Mouse (Mus musculus): ENCODE data around the gene Fto. TPM values are rescaled to one million over a fixed set of nuclear protein-coding genes. Genes with fewer than 3 reads are reported as not detected.

The Fto gene
- polyA plus RNA-seq, 1 experiment from 2014 or later = 113 TPM

- 3% methylated on average over 10 of the region's 10 CpGs for WGBS
- Histone ChIP-seq H3K4me3 (ENCODE audit: low read depth, low read length) (no peak overlapping the region), H3K4me1 (ENCODE audit: control insufficient read depth, insufficient read depth, low read length) (peaks cover 32% of the 10 kb centered on the region), H3K36me3 (ENCODE audit: control insufficient read depth, insufficient read depth, low read length) (no peaks in the 10 kb centered on the region), H3K4me2 (ENCODE audit: low read depth) (peak overlapping the region; percentile 12; the same call in 1 of the 2 replicates), H3K9me3 (ENCODE audit: control insufficient read depth, low read length) (no peaks in the 10 kb centered on the region), H3K9ac (ENCODE audit: low read length) (no peak overlapping the region), H3K27ac (ENCODE audit: low read depth, low read length) (no peak overlapping the region), H3K27me3 (ENCODE audit: control insufficient read depth, insufficient read depth, low read length) (peaks cover 5% of the 10 kb centered on the region; the same call in 1 of the 2 replicates)
- DNase-seq (ENCODE audit: low spot score) = peak; percentile 48
- peak; percentile 31; the same call in 1 of the 2 replicates for ATAC-seq (ENCODE audit: insufficient read depth, low FRiP score, low TSS enrichment)
Measured at GRCm38 (mm10) chr8:91525342-91525817, 212.1 kb downstream of the Fto start.

- no peak for DNase-seq (ENCODE audit: low spot score)
- H3K4me1 ChIP-seq (ENCODE audit: control insufficient read depth, insufficient read depth, low read length) = peaks cover 38% of the 10 kb centered on the region
- no peaks in the 10 kb centered on the region for H3K9me3 ChIP-seq (ENCODE audit: control insufficient read depth, low read length)
- no peak overlapping the region for H3K4me2 ChIP-seq (ENCODE audit: low read depth)
- ATAC-seq (ENCODE audit: insufficient read depth, low FRiP score, low TSS enrichment) = no peak
- H3K27ac ChIP-seq (ENCODE audit: low read depth, low read length) = no peak overlapping the region
- H3K27me3 ChIP-seq (ENCODE audit: control insufficient read depth, insufficient read depth, low read length) = peaks cover 5% of the 10 kb centered on the region; the same call in 1 of the 2 replicates
- no peak overlapping the region for H3K9ac ChIP-seq (ENCODE audit: low read length)
- H3K36me3 ChIP-seq (ENCODE audit: control insufficient read depth, insufficient read depth, low read length) = no peaks in the 10 kb centered on the region
- 73% methylated on average over 2 of the region's 2 CpGs for WGBS
- no peak overlapping the region for H3K4me3 ChIP-seq (ENCODE audit: low read depth, low read length)
Measured at GRCm38 (mm10) chr8:91528967-91529366, 215.6 kb downstream of the Fto start.

- peaks cover 31% of the 10 kb centered on the region for H3K4me1 ChIP-seq (ENCODE audit: control insufficient read depth, insufficient read depth, low read length)
- H3K27me3 ChIP-seq (ENCODE audit: control insufficient read depth, insufficient read depth, low read length) = peaks cover 5% of the 10 kb centered on the region; the same call in 1 of the 2 replicates
Measured at GRCm38 (mm10) chr8:91529699-91530098, 216.4 kb downstream of the Fto start.

GRCm38 (mm10) chr8:91530656-91531055, 217.3 kb downstream of the Fto start:
- H3K36me3 ChIP-seq (ENCODE audit: control insufficient read depth, insufficient read depth, low read length) = no peaks in the 10 kb centered on the region
- DNase-seq (ENCODE audit: low spot score) (no peak), ATAC-seq (ENCODE audit: insufficient read depth, low FRiP score, low TSS enrichment) (no peak)
- no peak overlapping the region for H3K9ac ChIP-seq (ENCODE audit: low read length)
- no peaks in the 10 kb centered on the region for H3K9me3 ChIP-seq (ENCODE audit: control insufficient read depth, low read length)
- no peak overlapping the region for H3K4me3 ChIP-seq (ENCODE audit: low read depth, low read length)
- H3K27ac ChIP-seq (ENCODE audit: low read depth, low read length) = no peak overlapping the region
- peaks cover 21% of the 10 kb centered on the region for H3K4me1 ChIP-seq (ENCODE audit: control insufficient read depth, insufficient read depth, low read length)
- no peak overlapping the region for H3K4me2 ChIP-seq (ENCODE audit: low read depth)
- H3K27me3 ChIP-seq (ENCODE audit: control insufficient read depth, insufficient read depth, low read length) = peaks cover 5% of the 10 kb centered on the region; the same call in 1 of the 2 replicates
- 82% methylated on average over 8 of the region's 8 CpGs for WGBS

More at GRCm38 (mm10) chr8:91529699-91530098, 216.4 kb downstream of the Fto start:
- H3K9ac ChIP-seq (ENCODE audit: low read length) = no peak overlapping the region
- no peaks in the 10 kb centered on the region for H3K36me3 ChIP-seq (ENCODE audit: control insufficient read depth, insufficient read depth, low read length)
- H3K4me2 ChIP-seq (ENCODE audit: low read depth) = no peak overlapping the region
- no peaks in the 10 kb centered on the region for H3K9me3 ChIP-seq (ENCODE audit: control insufficient read depth, low read length)
- 93% methylated on average over 5 of the region's 5 CpGs for WGBS
- ATAC-seq (ENCODE audit: insufficient read depth, low FRiP score, low TSS enrichment) (no peak), DNase-seq (ENCODE audit: low spot score) (no peak)
- no peak overlapping the region for H3K4me3 ChIP-seq (ENCODE audit: low read depth, low read length)
- H3K27ac ChIP-seq (ENCODE audit: low read depth, low read length) = no peak overlapping the region

- H3K36me3 ChIP-seq (ENCODE audit: control insufficient read depth, insufficient read depth, low read length) = no peaks in the 10 kb centered on the region
- H3K4me3 ChIP-seq (ENCODE audit: low read depth, low read length) = no peak overlapping the region
- H3K27ac ChIP-seq (ENCODE audit: low read depth, low read length) = no peak overlapping the region
- no peak overlapping the region for H3K9ac ChIP-seq (ENCODE audit: low read length)
- DNase-seq (ENCODE audit: low spot score) (peak; percentile 81), ATAC-seq (ENCODE audit: insufficient read depth, low FRiP score, low TSS enrichment) (no peak)
- H3K9me3 ChIP-seq (ENCODE audit: control insufficient read depth, low read length) = no peaks in the 10 kb centered on the region
- H3K4me1 ChIP-seq (ENCODE audit: control insufficient read depth, insufficient read depth, low read length) = peaks cover 17% of the 10 kb centered on the region
- WGBS = 26% methylated on average over 8 of the region's 8 CpGs
- no peak overlapping the region for H3K4me2 ChIP-seq (ENCODE audit: low read depth)
- H3K27me3 ChIP-seq (ENCODE audit: control insufficient read depth, insufficient read depth, low read length) = peaks cover 5% of the 10 kb centered on the region; the same call in 1 of the 2 replicates
Measured at GRCm38 (mm10) chr8:91531971-91532370, 218.6 kb downstream of the Fto start.

GRCm38 (mm10) chr8:91532671-91533436, 219.5 kb downstream of the Fto start:
- WGBS = 46% methylated on average over 18 of the region's 18 CpGs
- Histone ChIP-seq H3K27me3 (ENCODE audit: control insufficient read depth, insufficient read depth, low read length) (peaks cover 5% of the 10 kb centered on the region; the same call in 1 of the 2 replicates), H3K9me3 (ENCODE audit: control insufficient read depth, low read length) (no peaks in the 10 kb centered on the region), H3K36me3 (ENCODE audit: control insufficient read depth, insufficient read depth, low read length) (no peaks in the 10 kb centered on the region), H3K27ac (ENCODE audit: low read depth, low read length) (0 out of 2 replicates have a peak overlapping the region, but pooled peaks have one; percentile 23), H3K9ac (ENCODE audit: low read length) (no peak overlapping the region), H3K4me1 (ENCODE audit: control insufficient read depth, insufficient read depth, low read length) (peaks cover 23% of the 10 kb centered on the region), H3K4me3 (ENCODE audit: low read depth, low read length) (no peak overlapping the region), H3K4me2 (ENCODE audit: low read depth) (no peak overlapping the region)
- no peak for DNase-seq (ENCODE audit: low spot score)
- ATAC-seq (ENCODE audit: insufficient read depth, low FRiP score, low TSS enrichment) = peak; percentile 48; the same call in 1 of the 2 replicates

GRCm38 (mm10) chr8:91534752-91535151, 221.4 kb downstream of the Fto start:
- H3K4me3 ChIP-seq (ENCODE audit: low read depth, low read length) = no peak overlapping the region
- H3K4me2 ChIP-seq (ENCODE audit: low read depth) = no peak overlapping the region
- WGBS = 86% methylated on average over 5 of the region's 5 CpGs
- no peak overlapping the region for H3K9ac ChIP-seq (ENCODE audit: low read length)
- DNase-seq (ENCODE audit: low spot score) = no peak
- H3K27ac ChIP-seq (ENCODE audit: low read depth, low read length) = no peak overlapping the region
- peaks cover 23% of the 10 kb centered on the region for H3K4me1 ChIP-seq (ENCODE audit: control insufficient read depth, insufficient read depth, low read length)
- H3K36me3 ChIP-seq (ENCODE audit: control insufficient read depth, insufficient read depth, low read length) = no peaks in the 10 kb centered on the region
- H3K9me3 ChIP-seq (ENCODE audit: control insufficient read depth, low read length) = no peaks in the 10 kb centered on the region
- H3K27me3 ChIP-seq (ENCODE audit: control insufficient read depth, insufficient read depth, low read length) = no peaks in the 10 kb centered on the region
- ATAC-seq (ENCODE audit: insufficient read depth, low FRiP score, low TSS enrichment) = no peak

GRCm38 (mm10) chr8:91538109-91538508, 224.8 kb downstream of the Fto start:
- no peaks in the 10 kb centered on the region for H3K36me3 ChIP-seq (ENCODE audit: control insufficient read depth, insufficient read depth, low read length)
- WGBS = 67% methylated on average over 9 of the region's 9 CpGs
- ATAC-seq (ENCODE audit: insufficient read depth, low FRiP score, low TSS enrichment) (no peak), DNase-seq (ENCODE audit: low spot score) (no peak)
- H3K4me1 ChIP-seq (ENCODE audit: control insufficient read depth, insufficient read depth, low read length) = peaks cover 11% of the 10 kb centered on the region
- H3K4me2 ChIP-seq (ENCODE audit: low read depth) = no peak overlapping the region
- H3K4me3 ChIP-seq (ENCODE audit: low read depth, low read length) = no peak overlapping the region
- no peaks in the 10 kb centered on the region for H3K9me3 ChIP-seq (ENCODE audit: control insufficient read depth, low read length)
- no peak overlapping the region for H3K27ac ChIP-seq (ENCODE audit: low read depth, low read length)
- H3K9ac ChIP-seq (ENCODE audit: low read length) = no peak overlapping the region
- H3K27me3 ChIP-seq (ENCODE audit: control insufficient read depth, insufficient read depth, low read length) = no peaks in the 10 kb centered on the region

- ATAC-seq (ENCODE audit: insufficient read depth, low FRiP score, low TSS enrichment) = no peak
- Histone ChIP-seq H3K9ac (ENCODE audit: low read length) (no peak overlapping the region), H3K4me3 (ENCODE audit: low read depth, low read length) (no peak overlapping the region), H3K27ac (ENCODE audit: low read depth, low read length) (no peak overlapping the region), H3K4me2 (ENCODE audit: low read depth) (no peak overlapping the region), H3K9me3 (ENCODE audit: control insufficient read depth, low read length) (no peaks in the 10 kb centered on the region), H3K4me1 (ENCODE audit: control insufficient read depth, insufficient read depth, low read length) (peaks cover 9% of the 10 kb centered on the region), H3K36me3 (ENCODE audit: control insufficient read depth, insufficient read depth, low read length) (no peaks in the 10 kb centered on the region), H3K27me3 (ENCODE audit: control insufficient read depth, insufficient read depth, low read length) (no peaks in the 10 kb centered on the region)
- no peak for DNase-seq (ENCODE audit: low spot score)
- WGBS = 89% methylated on average over 5 of the region's 5 CpGs
Measured at GRCm38 (mm10) chr8:91538892-91539291, 225.6 kb downstream of the Fto start.

Data from neural tube, embryonic 11.5 days (tissue).